Mouse (Mus musculus) G1E (cell line): Measurements from ENCODE around the gene Zcchc17.

Source experiments
- CTCF ChIP-seq: IDR thresholded peaks from 2 replicates; pipeline ENCODE4 v1.5.1; 2012; ENCODE audit warnings: low read depth, low read length, inconsistent platforms, mixed read lengths
- GATA1 ChIP-seq: IDR thresholded peaks from 2 replicates; pipeline ENCODE4 v1.6.1; 2012; ENCODE audit warnings: borderline replicate concordance, low read length, inconsistent platforms, mixed read lengths
- GATA2 ChIP-seq: IDR thresholded peaks from 2 replicates; pipeline ENCODE4 v1.6.1; 2012; ENCODE audit warnings: low read depth, low read length, inconsistent platforms, borderline replicate concordance
- POLR2AphosphoS5 ChIP-seq: IDR thresholded peaks from 2 replicates; pipeline ENCODE4 v1.6.1; 2012; ENCODE audit warnings: low read depth, low read length, inconsistent platforms; ENCODE audit not compliant: insufficient replicate concordance
- TAL1 ChIP-seq: conservative IDR thresholded peaks from 2 replicates; pipeline ENCODE4 v1.6.1; 2012; ENCODE audit warnings: low read depth, low read length, inconsistent platforms, mixed read lengths

- TF ChIP-seq CTCF: no peak
- TF ChIP-seq GATA2: no peak
- no peak for TF ChIP-seq GATA1
- TF ChIP-seq TAL1: no peak
- no peak for TF ChIP-seq POLR2AphosphoS5
Measured at GRCm38 (mm10) chr4:130325446-130325845, 34.3 kb downstream of the Zcchc17 start.
